ENCODE assay signal across 10 mouse cellular contexts in the genomic region with DNA sequence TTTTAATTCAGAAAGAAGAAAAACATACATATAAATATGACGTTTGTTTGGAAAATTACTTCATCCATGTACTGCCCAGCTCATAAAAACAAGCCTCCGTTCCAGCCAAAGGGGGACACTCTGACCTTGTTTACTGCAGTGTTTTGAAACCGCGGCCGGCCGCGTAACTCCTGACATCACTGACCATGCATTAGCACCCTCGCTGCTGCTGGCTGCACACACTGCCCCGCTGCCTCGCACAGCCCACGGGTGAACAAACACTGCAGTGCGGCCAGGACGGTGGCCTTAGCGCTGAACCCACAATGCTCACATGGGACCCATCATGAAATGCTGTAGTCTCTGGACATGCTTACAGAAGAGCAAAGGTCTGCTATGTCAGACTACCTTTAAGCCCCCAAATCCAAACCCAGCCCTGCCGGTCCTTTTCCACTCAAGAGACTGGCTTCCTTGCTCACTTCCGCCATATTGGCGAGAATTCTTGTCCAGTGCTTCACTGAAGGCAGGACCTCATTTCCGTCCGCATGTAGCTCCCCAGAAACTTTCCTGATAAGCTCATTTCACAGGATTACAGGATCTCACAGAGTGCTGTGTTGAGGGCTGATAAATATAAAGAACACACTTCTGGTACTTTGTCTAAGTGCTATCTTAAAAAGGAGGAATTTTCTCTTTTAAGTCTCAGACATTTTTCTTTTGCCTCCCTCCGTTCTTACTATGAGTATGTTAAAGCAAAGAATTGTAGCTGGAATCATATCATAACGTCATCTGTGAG.
A peak's percentile ranks its signal among the peaks of the same experiment; 100 is the strongest.
DNase-seq lines count a peak whose midpoint lies in the region; ATAC-seq lines count a peak whose summit lies in the region.
"Had no signal": no experiment of that assay in that cellular context is flagged by ENCODE, and none has a peak within 500 bp of the region (broad histone marks: within the 10 kb centered on the region; RNA-seq: fewer than 3 reads in every experiment).

No protein-coding gene starts in this region.

- H3K9ac ChIP-seq in kidney, embryonic 16.5 days (replicated peaks; ENCODE audit: low read length) = no peak overlapping the region
- H3K9ac ChIP-seq: embryonic facial prominence, embryonic 13.5 days; limb, embryonic 13.5 days had no signal

- H3K4me3 ChIP-seq in kidney, embryonic 16.5 days (ENCODE audit: low read length) = no peak overlapping the region
- H3K4me3 ChIP-seq: embryonic facial prominence, embryonic 13.5 days; limb, embryonic 13.5 days had no signal

- H3K27ac ChIP-seq in kidney, embryonic 16.5 days (ENCODE audit: low read length) = peak overlapping the region; percentile 46; the same call in 1 of the 2 replicates
- H3K27ac ChIP-seq: embryonic facial prominence, embryonic 13.5 days; limb, embryonic 13.5 days had no signal

- H3K27me3 ChIP-seq in kidney, embryonic 16.5 days (ENCODE audit: insufficient read depth, low read length) = no peaks in the 10 kb centered on the region
- H3K27me3 ChIP-seq: embryonic facial prominence, embryonic 13.5 days; limb, embryonic 13.5 days had no signal

- ATAC-seq in kidney, embryonic 16.5 days (ENCODE audit: low FRiP score, low TSS enrichment) = no peak

- H3K36me3 ChIP-seq in kidney, embryonic 16.5 days (ENCODE audit: insufficient read depth, low read length) = no peaks in the 10 kb centered on the region
- H3K36me3 ChIP-seq: embryonic facial prominence, embryonic 13.5 days; limb, embryonic 13.5 days had no signal

- WGBS in kidney, embryonic 16.5 days = 67% methylated on average over 21 of the region's 21 CpGs

- peaks cover 29% of the 10 kb centered on the region for H3K4me1 ChIP-seq in kidney, embryonic 16.5 days (ENCODE audit: insufficient read depth, low read length)

- peak; percentile 82 to 93 for DNase-seq in adrenal gland, adult (ENCODE audit: inconsistent age in 2 of 2, low spot score in 1 of 2)
- DNase-seq in adrenal gland, postnatal 4 days (ENCODE audit: low spot score in 2 of 2) = no peak
- DNase-seq in adrenal gland, postnatal 14 days = peak; percentile 75
- DNase-seq in lung, postnatal 10 days = peak; percentile 45
- DNase-seq in embryo, embryonic 9.5 days (ENCODE audit: extremely low spot score) = no peak
- no peak for DNase-seq in cerebellum, adult 9-10 months
- no peak for DNase-seq in urinary bladder, postnatal 10 days (ENCODE audit: low spot score)

- H3K9me3 ChIP-seq in kidney, embryonic 16.5 days (ENCODE audit: low read length) = peaks cover 6% of the 10 kb centered on the region; the same call in 1 of the 2 replicates

- no peak overlapping the region for H3K4me2 ChIP-seq in kidney, embryonic 16.5 days (replicated peaks; ENCODE audit: low read depth, low read length)
- H3K4me2 ChIP-seq: embryonic facial prominence, embryonic 13.5 days; limb, embryonic 13.5 days had no signal

Comparison
In these comparisons a context has a peak if more than half of its experiments do, and no peak if none do; other contexts are left out.
1. DNase-seq: peak in adrenal gland, adult (2 of 2), adrenal gland, postnatal 14 days (single experiment) and lung, postnatal 10 days (single experiment); none in adrenal gland, postnatal 4 days (0 of 2), embryo, embryonic 9.5 days (single experiment), cerebellum, adult 9-10 months (single experiment) and urinary bladder, postnatal 10 days (single experiment).